Mouse (Mus musculus) thymus, adult 2 months (tissue): ENCODE results near the gene Fancf. TPM values are rescaled to one million over a fixed set of nuclear protein-coding genes. Genes with fewer than 3 reads are reported as not detected.

Experiments
- DNase-seq: peaks from one replicate; pipeline ENCODE4 v3.0.0; 2021
- H3K27ac ChIP-seq: fragments of 200-500 bp; 2 replicates; pipeline ENCODE4 v1.5.1; 2012; ENCODE audit warnings: low read length, control low read depth; ENCODE audit not compliant: control insufficient read depth, insufficient read depth
- H3K27me3 ChIP-seq: fragments of 200-500 bp; 2 replicates; pipeline ENCODE4 v1.6.1; 2012; ENCODE audit warnings: mild to moderate bottlenecking, low read length, moderate library complexity, mixed read lengths; ENCODE audit not compliant: control insufficient read depth, insufficient read depth
- H3K36me3 ChIP-seq: fragments of 200-500 bp; 2 replicates; pipeline ENCODE4 v1.6.1; 2012; ENCODE audit warnings: mild to moderate bottlenecking, low read length, moderate library complexity; ENCODE audit not compliant: control insufficient read depth, insufficient read depth
- H3K4me1 ChIP-seq: fragments of 200-500 bp; replicated peaks from 2 replicates; pipeline ENCODE4 v1.6.1; 2012; ENCODE audit warnings: low read length; ENCODE audit not compliant: control insufficient read depth, insufficient read depth
- H3K4me3 ChIP-seq: fragments of 200-500 bp; 2 replicates; pipeline ENCODE4 v1.5.1; 2012; ENCODE audit warnings: mild to moderate bottlenecking, low read length, control low read depth, moderate library complexity; ENCODE audit not compliant: control insufficient read depth, insufficient read depth
- CTCF ChIP-seq: fragments of 200-500 bp; IDR thresholded peaks from 2 replicates; pipeline ENCODE4 v1.5.1; 2012; ENCODE audit warnings: mild to moderate bottlenecking, control low read depth, low read length, moderate library complexity, borderline replicate concordance; ENCODE audit not compliant: control insufficient read depth, poor library complexity, insufficient read depth; ENCODE audit errors: extremely low read depth
- POLR2A ChIP-seq: fragments of 200-500 bp; IDR thresholded peaks from 2 replicates; pipeline ENCODE4 v1.6.1; 2012; ENCODE audit warnings: mild to moderate bottlenecking, low read length, control low read depth, moderate library complexity; ENCODE audit not compliant: control insufficient read depth, poor library complexity, insufficient read depth; ENCODE audit errors: extremely low read depth
- WGBS: fragments of 180-500 bp; shearing (Covaris S2); methylation state at CpG from one replicate; pipeline ENCODE4 v1.1.7; 2018; 5-methylcytosine and 5-hydroxymethylcytosine counted together
- polyA plus RNA-seq: library from polyadenylated mRNA; depleted of rRNA; stranded (reverse); fragments of >200 nt; gene quantifications from 2 replicates; pipeline ENCODE4 v1.2.3, GENCODE M21; 2012

Gene Fancf
- polyA plus RNA-seq, 1 experiment, result 15.7 TPM

- Histone ChIP-seq H3K36me3 (no peaks in the 10 kb centered on the region), H3K27ac (no peak overlapping the region), H3K4me1 (peaks cover 13% of the 10 kb centered on the region), H3K4me3 (no peak overlapping the region), H3K27me3 (no peaks in the 10 kb centered on the region)
- no peak for DNase-seq
- TF ChIP-seq POLR2A (no peak), CTCF (no peak)
Measured at GRCm38 (mm10) chr7:51876316-51876715, 14.2 kb upstream of the Fancf start.

GRCm38 (mm10) chr7:51872597-51872996, 10.5 kb upstream of the Fancf start:
- TF ChIP-seq CTCF (no peak), POLR2A (no peak)
- Histone ChIP-seq H3K4me3 (no peak overlapping the region), H3K27ac (no peak overlapping the region), H3K4me1 (no peaks in the 10 kb centered on the region), H3K27me3 (no peaks in the 10 kb centered on the region), H3K36me3 (no peaks in the 10 kb centered on the region)
- no peak for DNase-seq

- TF ChIP-seq CTCF (no peak), POLR2A (no peak)
- H3K4me1 ChIP-seq, result no peaks in the 10 kb centered on the region
- H3K4me3 ChIP-seq, result no peak overlapping the region
- no peaks in the 10 kb centered on the region for H3K27me3 ChIP-seq
- H3K27ac ChIP-seq, result no peak overlapping the region
- no peaks in the 10 kb centered on the region for H3K36me3 ChIP-seq
- WGBS, result 86% methylated on average over 1 of the region's 1 CpGs
- no peak for DNase-seq
Measured at GRCm38 (mm10) chr7:51872041-51872440, 10.0 kb upstream of the Fancf start.

GRCm38 (mm10) chr7:51867983-51868382, 5.9 kb upstream of the Fancf start:
- no peak overlapping the region for H3K27ac ChIP-seq
- DNase-seq, result no peak
- no peaks in the 10 kb centered on the region for H3K4me1 ChIP-seq
- no peak for TF ChIP-seq CTCF
- no peak for TF ChIP-seq POLR2A
- WGBS, result 93% methylated on average over 1 of the region's 1 CpGs
- H3K36me3 ChIP-seq, result no peaks in the 10 kb centered on the region
- no peaks in the 10 kb centered on the region for H3K27me3 ChIP-seq
- H3K4me3 ChIP-seq, result no peak overlapping the region

- no peak for TF ChIP-seq POLR2A
- TF ChIP-seq CTCF, result no peak
- no peak for DNase-seq
- no peaks in the 10 kb centered on the region for H3K36me3 ChIP-seq
- H3K27ac ChIP-seq, result no peak overlapping the region
- H3K4me3 ChIP-seq, result no peak overlapping the region
- WGBS, result 77% methylated on average over 1 of the region's 1 CpGs
- peaks cover 5% of the 10 kb centered on the region for H3K4me1 ChIP-seq
- H3K27me3 ChIP-seq, result no peaks in the 10 kb centered on the region
Measured at GRCm38 (mm10) chr7:51865336-51865735, 3.3 kb upstream of the Fancf start.

DNA sequence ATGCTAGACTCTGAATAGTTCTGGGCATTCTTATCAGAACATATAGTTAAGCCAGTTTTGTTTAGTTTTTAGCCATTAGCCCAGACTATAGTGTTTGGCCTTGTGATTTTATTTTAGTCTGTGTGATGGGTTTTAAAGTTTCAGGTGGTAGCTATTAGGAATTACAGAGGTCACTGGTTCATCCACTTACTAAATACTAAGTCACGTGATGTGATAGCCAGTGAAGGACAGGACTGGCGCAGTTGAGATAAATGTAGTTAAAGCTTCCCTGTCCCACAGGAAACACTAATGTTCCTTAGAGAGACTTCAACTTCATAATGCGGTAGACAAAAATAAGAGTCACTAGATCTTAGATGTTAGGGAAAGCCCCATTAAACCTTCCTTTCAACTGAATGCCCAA, 775 bp upstream of the Fancf start:
- no peak for TF ChIP-seq CTCF
- no peak for TF ChIP-seq POLR2A
- peaks cover 5% of the 10 kb centered on the region for H3K4me1 ChIP-seq
- no peak overlapping the region for H3K27ac ChIP-seq
- no peak for DNase-seq
- WGBS, result 89% methylated on average over 3 of the region's 3 CpGs
- no peaks in the 10 kb centered on the region for H3K27me3 ChIP-seq
- no peaks in the 10 kb centered on the region for H3K36me3 ChIP-seq
- no peak overlapping the region for H3K4me3 ChIP-seq
